Mouse (Mus musculus): ENCODE data around the gene Stxbp2.
"Not testable (repeated sequence)": the region's sequence is repeated elsewhere in the genome, so short reads cannot be mapped to it uniquely, and the experiment has no call there.

Stxbp2 gene

GRCm38 (mm10) chr8:3630647-3631477 is at the start of gene Stxbp2:
Gene Stxbp2, plus strand, starts transcription at chr8:3630955.
- DNase-seq (ENCODE audit: low read depth in 2 of 2, low spot score in 2 of 2) = peak; percentile 82 to 87

GRCm38 (mm10) chr8:3581961-3582360 is 48.8 kb upstream of the Stxbp2 start:
- DNase-seq (ENCODE audit: low read depth in 2 of 2, low spot score in 2 of 2) = not testable (repeated sequence)

DNA sequence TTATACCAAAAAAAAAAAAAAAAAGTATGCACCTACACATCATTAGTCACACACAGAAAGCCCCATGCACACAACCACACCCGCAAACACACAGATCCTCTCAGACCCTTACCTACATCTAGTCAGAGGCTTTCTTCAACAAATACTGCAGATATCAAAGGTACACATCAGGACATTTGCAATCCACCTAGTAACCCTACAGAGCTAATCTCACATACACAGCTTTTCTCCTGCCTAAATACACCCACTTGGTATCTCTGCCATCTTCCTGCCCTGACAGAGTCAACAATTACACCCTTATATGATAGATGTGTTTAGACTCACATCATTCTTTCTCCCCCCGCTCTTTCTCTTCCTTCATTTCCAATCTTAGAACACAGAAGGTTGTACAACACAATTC is 44.3 kb upstream of the Stxbp2 start:
- DNase-seq (ENCODE audit: low read depth in 2 of 2, low spot score in 2 of 2) = no peak

DNA sequence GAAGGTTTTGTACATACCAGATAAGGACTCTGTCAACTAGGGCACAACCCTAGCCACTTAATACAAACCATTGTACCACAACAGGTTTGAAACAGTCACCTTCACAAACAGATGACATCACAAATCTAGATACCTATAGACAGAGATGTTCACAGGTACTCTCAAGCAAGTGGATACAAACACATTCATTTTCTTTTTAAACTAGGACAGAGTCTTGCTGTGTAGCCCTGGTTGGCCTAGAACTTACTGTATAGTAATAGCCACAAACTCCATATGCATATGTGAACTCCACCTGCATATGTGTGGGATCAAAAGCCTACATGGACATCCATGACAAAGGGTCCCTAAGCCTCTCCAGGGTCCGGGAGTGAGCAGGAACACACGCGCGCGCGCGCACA is 43.8 kb upstream of the Stxbp2 start, which contains the start of gene Camsap3:
Gene Camsap3, plus strand, starts transcription at position 301 of the 398 bp plus-strand sequence.
- no peak for DNase-seq (ENCODE audit: low read depth in 2 of 2, low spot score in 2 of 2)

DNA sequence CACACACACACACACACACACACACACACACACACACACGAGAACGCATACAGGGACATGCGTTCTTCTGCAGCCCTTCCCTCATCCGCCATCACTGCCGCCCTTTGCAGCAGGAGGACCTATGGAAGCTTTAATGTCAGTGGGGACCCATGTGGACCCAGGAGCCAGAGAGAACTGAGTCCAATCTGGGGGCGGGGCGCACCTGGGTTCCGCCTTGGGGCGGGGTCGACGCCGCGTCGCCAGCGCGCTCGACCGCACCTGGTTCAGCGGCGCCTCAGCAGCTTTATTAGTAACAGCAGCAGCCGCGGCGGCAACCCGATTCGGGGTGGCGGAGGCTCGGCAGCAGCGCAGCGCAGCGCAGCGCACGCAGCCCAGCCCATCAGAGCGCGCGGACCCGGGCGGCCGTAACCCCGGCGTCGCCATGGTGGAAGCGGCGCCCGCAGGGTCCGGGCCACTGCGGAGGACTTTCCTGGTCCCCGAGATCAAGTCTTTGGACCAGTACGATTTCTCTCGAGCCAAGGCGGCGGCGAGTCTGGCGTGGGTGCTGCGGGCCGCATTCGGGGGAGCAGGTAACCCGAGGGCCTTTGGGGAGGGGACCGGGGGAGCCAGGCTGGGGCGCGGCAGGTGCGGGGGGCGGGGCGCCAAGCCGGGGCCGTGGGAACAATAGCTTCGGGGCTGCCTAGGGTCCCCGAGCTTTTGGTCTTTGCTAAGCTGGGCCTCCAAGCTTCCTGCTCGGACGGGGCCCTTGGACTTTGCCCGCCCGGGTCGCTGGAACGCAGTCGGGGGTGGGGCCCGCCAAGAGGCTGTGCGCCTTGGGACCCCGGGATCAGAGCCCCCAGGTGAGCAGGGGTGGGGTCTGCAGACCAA is 43.1 kb upstream of the Stxbp2 start:
- DNase-seq (ENCODE audit: low read depth in 2 of 2, low spot score in 2 of 2) = no peak

GRCm38 (mm10) chr8:3588258-3588633 is 42.5 kb upstream of the Stxbp2 start:
- no peak for DNase-seq (ENCODE audit: low read depth in 2 of 2, low spot score in 2 of 2)

DNA sequence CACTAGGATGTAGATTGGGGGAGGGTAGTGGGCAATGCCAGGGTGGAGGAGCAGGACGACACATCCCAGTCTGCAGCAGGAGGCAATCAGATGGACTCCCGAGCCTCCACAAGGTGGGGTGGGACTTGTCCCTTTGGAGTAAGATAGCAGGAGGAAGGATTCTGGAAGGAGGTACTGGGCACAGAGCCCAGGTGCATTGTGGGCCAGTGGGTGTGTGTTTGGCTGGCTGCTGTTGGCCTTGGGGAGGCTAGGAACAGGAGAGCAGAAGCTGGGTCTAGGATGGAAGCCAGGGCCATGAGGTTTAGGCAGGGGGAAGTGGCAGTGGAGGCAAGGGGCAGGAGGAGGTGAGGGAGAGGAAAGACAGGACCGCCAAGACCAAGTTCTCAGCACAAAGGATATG is 37.3 kb upstream of the Stxbp2 start:
- DNase-seq (ENCODE audit: low read depth in 2 of 2, low spot score in 2 of 2) = no peak

- DNase-seq (ENCODE audit: low read depth in 2 of 2, low spot score in 2 of 2) = no peak
Observed at GRCm38 (mm10) chr8:3594466-3594865, 36.3 kb upstream of the Stxbp2 start.

DNA sequence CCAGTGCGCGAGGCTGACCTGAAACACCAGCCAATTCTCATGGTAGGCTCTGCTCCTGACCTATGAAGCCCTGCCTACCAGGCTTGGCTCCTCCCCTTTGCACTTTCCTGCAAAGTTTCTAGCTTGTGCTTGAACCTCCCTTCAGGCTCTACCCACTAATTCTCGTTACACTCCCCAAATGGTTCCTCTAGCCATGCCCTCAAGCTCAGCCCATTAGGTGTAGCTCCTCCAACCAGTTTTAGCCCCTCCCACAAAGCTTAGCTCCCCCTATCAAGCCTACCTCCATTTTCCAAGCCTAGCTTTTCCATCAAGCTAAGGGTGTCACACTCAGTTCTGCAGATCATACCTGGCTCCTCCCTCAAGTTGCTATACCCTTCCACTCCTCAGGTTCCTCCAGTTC is 32.7 kb upstream of the Stxbp2 start:
- DNase-seq (ENCODE audit: low read depth in 2 of 2, low spot score in 2 of 2) = no peak

DNA sequence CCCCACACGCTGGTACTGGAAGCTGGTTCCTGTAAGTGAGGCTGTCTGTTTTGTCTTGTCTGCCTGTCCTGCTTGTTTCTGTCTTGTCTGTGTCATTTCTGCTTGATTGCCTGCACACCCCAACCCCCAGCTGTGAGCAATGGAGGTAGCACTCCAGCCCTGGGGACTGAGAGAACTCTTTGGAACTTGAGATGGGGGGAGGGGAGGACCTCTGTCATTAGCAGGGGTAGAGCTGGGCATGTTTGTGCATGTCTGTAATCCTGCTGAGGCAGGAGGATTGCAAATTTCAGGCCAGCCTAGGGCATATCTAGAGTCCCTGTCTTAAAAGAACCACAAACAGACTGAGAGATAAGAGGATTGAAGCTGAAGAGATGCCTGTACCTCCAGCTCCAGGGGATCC is 31.5 kb upstream of the Stxbp2 start:
- DNase-seq (ENCODE audit: low read depth in 2 of 2, low spot score in 2 of 2) = no peak

- no peak for DNase-seq (ENCODE audit: low read depth in 2 of 2, low spot score in 2 of 2)
Observed at GRCm38 (mm10) chr8:3600401-3600800, 30.4 kb upstream of the Stxbp2 start.

- DNase-seq (ENCODE audit: low read depth in 2 of 2, low spot score in 2 of 2) = no peak
Observed at GRCm38 (mm10) chr8:3603439-3603838, 27.3 kb upstream of the Stxbp2 start.

DNA sequence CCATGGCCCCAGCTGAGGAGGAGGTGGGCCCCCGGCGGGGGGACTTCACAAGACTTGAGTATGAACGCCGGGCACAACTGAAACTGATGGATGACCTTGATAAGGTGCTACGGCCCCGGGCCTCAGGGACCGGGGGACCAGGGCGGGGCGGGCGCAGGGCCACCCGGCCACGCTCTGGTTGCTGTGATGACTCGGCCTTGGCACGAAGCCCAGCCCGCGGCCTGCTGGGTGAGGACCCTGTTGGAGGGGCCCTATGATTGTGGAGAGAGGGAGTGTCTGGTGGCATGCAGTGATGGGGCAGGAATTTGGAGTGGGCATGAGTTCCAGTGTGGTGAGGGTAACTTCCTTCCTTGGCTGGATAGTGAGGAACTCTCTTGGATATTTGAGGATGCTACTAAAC is 24.2 kb upstream of the Stxbp2 start:
- no peak for DNase-seq (ENCODE audit: low read depth in 2 of 2, low spot score in 2 of 2)

- DNase-seq (ENCODE audit: low read depth in 2 of 2, low spot score in 2 of 2) = no peak
Observed at GRCm38 (mm10) chr8:3607822-3608221, 22.9 kb upstream of the Stxbp2 start.

- DNase-seq (ENCODE audit: low read depth in 2 of 2, low spot score in 2 of 2) = no peak
Observed at GRCm38 (mm10) chr8:3609046-3609815, 21.5 kb upstream of the Stxbp2 start.

DNA sequence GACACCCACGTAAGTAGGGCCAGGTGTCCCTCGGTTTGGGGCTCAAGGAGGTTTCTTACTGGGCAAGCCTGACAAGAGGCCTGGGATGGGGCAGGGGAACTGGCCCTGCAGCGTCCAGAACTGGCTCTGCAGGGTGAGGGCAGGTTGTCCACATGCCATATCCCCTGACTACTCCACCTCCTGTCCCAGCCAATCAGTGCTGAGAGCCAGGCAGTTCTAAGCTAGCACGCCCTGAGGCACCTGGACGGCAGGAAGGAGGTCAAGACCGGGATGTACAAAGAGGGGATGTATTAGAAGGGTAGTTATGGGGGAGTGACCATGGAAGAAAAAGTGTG is 21.0 kb upstream of the Stxbp2 start:
- no peak for DNase-seq (ENCODE audit: low read depth in 2 of 2, low spot score in 2 of 2)

GRCm38 (mm10) chr8:3621199-3621970 is 9.4 kb upstream of the Stxbp2 start, which contains the start of the genes Xab2 and Pet100:
Gene Xab2, minus strand, starts transcription at chr8:3621316.
Gene Pet100, plus strand, starts transcription at chr8:3621548.
- peak; percentile 95 to 96 for DNase-seq (ENCODE audit: low read depth in 2 of 2, low spot score in 2 of 2)

GRCm38 (mm10) chr8:3622119-3622518 is 8.6 kb upstream of the Stxbp2 start:
- no peak for DNase-seq (ENCODE audit: low read depth in 2 of 2, low spot score in 2 of 2)

- no peak for DNase-seq (ENCODE audit: low read depth in 2 of 2, low spot score in 2 of 2)
Observed at GRCm38 (mm10) chr8:3625445-3625844, 5.3 kb upstream of the Stxbp2 start, which contains the start of gene Pcp2. Gene Pcp2, minus strand, starts transcription at chr8:3625545.

GRCm38 (mm10) chr8:3626971-3627370 is 3.8 kb upstream of the Stxbp2 start:
- no peak for DNase-seq (ENCODE audit: low read depth in 2 of 2, low spot score in 2 of 2)

Measured in CD8-positive naive resting alpha-beta T cell, adult 2 months (primary cell).